Mouse (Mus musculus) heart, adult 2 months (tissue): ENCODE measurements at regions not wholly inside any gene's neighbourhood (a gene's known extent, or its start where the extent isn't known, plus 50 kb on each side); places are given as distances from the start of the nearest gene placed in this dataset.

Source experiments
- DNase-seq, 2 experiments: peaks; one replicate each; pipeline ENCODE4 v3.0.0; 2021
- H3K27ac ChIP-seq: fragments of 200-600 bp; 2 replicates; pipeline ENCODE4 v1.8.1; 2022
- H3K27me3 ChIP-seq: fragments of 200-500 bp; 2 replicates; pipeline ENCODE4 v1.6.1; 2012; ENCODE audit warnings: mild to moderate bottlenecking, low read length, inconsistent platforms, mixed read lengths; ENCODE audit not compliant: control insufficient read depth, insufficient read depth
- H3K36me3 ChIP-seq: fragments of 200-500 bp; 2 replicates; pipeline ENCODE4 v1.6.1; 2012; ENCODE audit warnings: low read length, inconsistent platforms; ENCODE audit not compliant: control insufficient read depth, insufficient read depth
- H3K4me1 ChIP-seq: fragments of 200-500 bp; 2 replicates; pipeline ENCODE4 v1.6.1; 2011; ENCODE audit warnings: low read length; ENCODE audit not compliant: control insufficient read depth, insufficient read depth
- H3K4me3 ChIP-seq: fragments of 200-600 bp; 2 replicates; pipeline ENCODE4 v1.8.1; 2022
- H3K79me2 ChIP-seq: fragments of 200-500 bp; replicated peaks from 2 replicates; pipeline ENCODE4 v1.6.1; 2012; ENCODE audit warnings: mild to moderate bottlenecking, inconsistent platforms, low read length, moderate library complexity, mixed read lengths; ENCODE audit not compliant: control insufficient read depth, insufficient read depth
- H3K9ac ChIP-seq: fragments of 200-500 bp; 2 replicates; pipeline ENCODE4 v1.6.1; 2012; ENCODE audit warnings: low read depth, mild to moderate bottlenecking, control low read depth, inconsistent platforms, low read length, mixed read lengths
- CTCF ChIP-seq: fragments of 200-600 bp; IDR thresholded peaks from 2 replicates; pipeline ENCODE4 v1.8.1; 2022; ENCODE audit warnings: antibody characterized with exemption, mild to moderate bottlenecking, moderate library complexity
- EP300 ChIP-seq: fragments of 200-500 bp; IDR thresholded peaks from 2 replicates; pipeline ENCODE4 v1.6.1; 2011; ENCODE audit warnings: low read depth, low read length, control low read depth; ENCODE audit not compliant: insufficient read depth
- POLR2A ChIP-seq: fragments of 200-500 bp; IDR thresholded peaks from 2 replicates; pipeline ENCODE4 v1.6.1; 2011; ENCODE audit warnings: mild to moderate bottlenecking, low read depth, low read length, control low read depth; ENCODE audit not compliant: insufficient read depth
- WGBS: fragments of 180-500 bp; shearing (Covaris S2); methylation state at CpG from one replicate; pipeline ENCODE4 v1.1.7; 2018; 5-methylcytosine and 5-hydroxymethylcytosine counted together
- intact Hi-C: fragments of 180-260 bp; cut with DNase I; formaldehyde crosslinking; loops from one replicate; pipeline ENCODE4 v1.15.1; 2025

GRCm38 (mm10) chr13:35452420-35452819, 207.2 kb upstream of the Cdyl start:
- TF ChIP-seq EP300 (no peak), POLR2A (no peak), CTCF (no peak)
- Histone ChIP-seq H3K79me2 (no peaks in the 10 kb centered on the region), H3K27ac (no peak overlapping the region), H3K9ac (no peak overlapping the region), H3K36me3 (no peaks in the 10 kb centered on the region), H3K4me1 (peaks cover 4% of the 10 kb centered on the region), H3K27me3 (no peaks in the 10 kb centered on the region), H3K4me3 (no peak overlapping the region)
- 94% methylated on average over 1 of the region's 1 CpGs for WGBS
- intact Hi-C loops, result no loop called here
- no peak for DNase-seq

- no peak overlapping the region for H3K27ac ChIP-seq
- intact Hi-C loops, result no loop called here
- no peak overlapping the region for H3K4me3 ChIP-seq
- H3K4me1 ChIP-seq, result peaks cover 4% of the 10 kb centered on the region
- 42% methylated on average over 2 of the region's 2 CpGs for WGBS
- TF ChIP-seq POLR2A, result no peak
- no peak for TF ChIP-seq EP300
- no peak for TF ChIP-seq CTCF
- no peak overlapping the region for H3K9ac ChIP-seq
- no peaks in the 10 kb centered on the region for H3K36me3 ChIP-seq
- no peak for DNase-seq
- H3K79me2 ChIP-seq, result no peaks in the 10 kb centered on the region
- no peaks in the 10 kb centered on the region for H3K27me3 ChIP-seq
These were observed 206.3 kb upstream of the Cdyl start for GRCm38 (mm10) chr13:35453222-35453914.

DNA sequence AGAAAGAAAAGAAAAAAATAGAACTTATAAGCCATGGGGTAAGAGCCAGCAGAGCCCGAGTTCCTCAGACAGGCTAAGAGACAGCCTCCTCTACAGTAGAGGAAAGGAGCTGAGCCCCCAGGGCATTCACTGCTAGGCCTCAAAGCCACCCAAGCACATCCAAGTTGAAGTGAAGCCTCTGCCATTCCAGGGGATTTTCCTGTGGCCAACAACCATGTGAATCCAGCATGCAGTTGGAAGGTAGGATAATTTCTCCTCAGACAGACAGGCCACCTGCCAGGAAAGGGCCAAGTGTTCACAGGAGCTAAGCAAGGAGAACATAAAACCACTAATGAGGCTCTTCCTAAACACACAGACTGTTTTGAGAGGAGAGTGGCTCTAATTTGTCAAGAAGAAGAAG, 199.6 kb upstream of the Cdyl start:
- 66% methylated on average over 1 of the region's 1 CpGs for WGBS
- Histone ChIP-seq H3K27me3 (no peaks in the 10 kb centered on the region), H3K9ac (no peak overlapping the region), H3K27ac (no peak overlapping the region), H3K4me1 (peaks cover 4% of the 10 kb centered on the region), H3K79me2 (no peaks in the 10 kb centered on the region), H3K4me3 (no peak overlapping the region), H3K36me3 (peaks cover 2% of the 10 kb centered on the region; the same call in 1 of the 2 replicates)
- no peak for TF ChIP-seq EP300
- no peak for TF ChIP-seq POLR2A
- TF ChIP-seq CTCF, result no peak
- no peak for DNase-seq
- intact Hi-C loops, result no loop called here

DNA sequence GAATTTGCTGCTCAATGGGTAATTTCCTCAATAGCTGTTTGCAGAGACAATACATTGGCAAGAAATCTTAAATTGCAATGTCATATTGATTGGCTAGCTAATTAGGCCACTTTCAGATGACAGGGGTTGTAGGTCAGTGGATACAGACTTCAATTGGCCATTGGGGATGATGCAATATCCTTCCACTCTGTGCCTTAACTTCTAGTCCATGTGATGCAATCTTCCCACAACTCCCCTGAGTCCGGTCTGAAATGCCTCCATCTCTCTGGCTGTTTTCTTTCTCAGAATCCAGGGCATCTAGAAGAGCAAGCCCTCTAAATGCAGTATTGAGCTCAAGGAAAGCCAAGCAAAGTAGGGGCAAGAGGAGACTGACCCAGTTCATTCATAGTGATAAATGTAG, 196.4 kb upstream of the Cdyl start:
- Histone ChIP-seq H3K4me1 (peaks cover 4% of the 10 kb centered on the region), H3K79me2 (no peaks in the 10 kb centered on the region), H3K9ac (no peak overlapping the region), H3K36me3 (peaks cover 2% of the 10 kb centered on the region; the same call in 1 of the 2 replicates), H3K27me3 (no peaks in the 10 kb centered on the region), H3K27ac (peak overlapping the region; percentile 54), H3K4me3 (no peak overlapping the region)
- intact Hi-C loops, result no loop called here
- peak; percentile 43 to 69 for DNase-seq
- TF ChIP-seq POLR2A (no peak), EP300 (no peak), CTCF (no peak)
- 37% methylated on average over 1 of the region's 1 CpGs for WGBS

DNA sequence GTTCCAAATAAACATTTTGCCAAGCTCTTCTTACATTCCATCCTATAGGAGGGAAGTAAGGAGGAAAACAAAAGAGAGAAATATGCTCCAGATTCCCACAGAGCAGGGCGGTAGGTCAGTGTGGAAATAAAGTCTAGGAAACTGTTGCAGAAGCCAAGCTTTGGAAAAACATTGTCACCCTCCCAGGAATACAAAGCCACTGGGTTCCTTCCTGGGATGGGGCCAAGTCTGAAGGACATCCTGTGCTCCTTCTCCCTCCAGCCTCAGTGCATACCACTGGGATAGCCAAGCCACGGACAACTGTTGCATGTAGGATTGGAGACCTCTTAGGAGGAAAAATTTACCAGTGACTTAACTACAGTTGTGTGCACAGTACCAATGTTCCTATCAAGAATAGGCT, 195.8 kb upstream of the Cdyl start:
- 40% methylated on average over 2 of the region's 2 CpGs for WGBS
- no peak overlapping the region for H3K9ac ChIP-seq
- no peak for TF ChIP-seq EP300
- TF ChIP-seq CTCF, result no peak
- no peak for TF ChIP-seq POLR2A
- H3K4me3 ChIP-seq, result no peak overlapping the region
- H3K36me3 ChIP-seq, result peaks cover 2% of the 10 kb centered on the region; the same call in 1 of the 2 replicates
- H3K27me3 ChIP-seq, result no peaks in the 10 kb centered on the region
- no peaks in the 10 kb centered on the region for H3K79me2 ChIP-seq
- peaks cover 4% of the 10 kb centered on the region for H3K4me1 ChIP-seq
- peak; percentile 33 to 45 for DNase-seq
- H3K27ac ChIP-seq, result peak overlapping the region; percentile 54
- intact Hi-C loops, result no loop called here

DNA sequence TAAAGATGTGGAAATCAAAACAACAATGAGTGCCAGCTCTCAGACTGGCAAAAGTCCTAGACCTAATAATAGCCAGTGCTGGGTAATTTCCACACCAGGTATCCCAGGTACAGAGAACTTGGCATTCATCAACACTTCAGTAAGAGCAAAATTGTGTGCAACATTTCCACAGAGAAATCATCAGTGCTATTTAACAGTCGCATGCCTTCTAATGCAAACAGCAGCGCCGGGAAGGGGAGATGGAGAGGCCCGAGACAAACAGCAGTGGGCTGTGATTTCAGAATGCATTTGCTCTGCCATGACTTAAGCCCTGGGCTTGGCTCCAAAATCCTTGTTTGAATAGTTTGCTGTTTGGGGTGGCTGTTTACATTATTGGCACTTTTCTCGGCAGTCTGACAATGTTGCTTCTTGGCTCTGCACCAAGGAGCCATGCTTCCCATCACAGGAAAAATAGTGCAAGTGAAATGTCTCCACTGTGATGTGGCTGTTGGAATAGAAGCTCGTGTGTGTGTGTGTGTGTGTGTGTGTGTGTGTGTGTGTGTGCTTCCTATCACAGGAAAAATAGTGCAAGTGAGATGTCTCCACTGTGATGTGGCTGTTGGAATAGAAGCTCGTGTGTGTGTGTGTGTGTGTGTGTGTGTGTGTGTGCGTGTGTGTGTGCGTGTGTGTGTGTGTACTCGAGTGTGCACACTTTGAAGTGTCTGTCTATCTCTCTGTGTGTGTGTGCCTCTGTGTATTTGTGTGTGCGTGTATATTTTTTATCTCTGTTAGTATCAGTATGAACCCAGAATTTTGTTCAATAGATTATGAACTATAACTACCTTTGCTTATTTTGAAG, 190.1 kb upstream of the Cdyl start:
- DNase-seq, result peak in 1 of 2 experiments; percentile 4
- Histone ChIP-seq H3K27me3 (no peaks in the 10 kb centered on the region), H3K9ac (no peak overlapping the region), H3K4me1 (no peaks in the 10 kb centered on the region), H3K79me2 (no peaks in the 10 kb centered on the region), H3K4me3 (no peak overlapping the region), H3K27ac (no peak overlapping the region), H3K36me3 (no peaks in the 10 kb centered on the region)
- intact Hi-C loops, result no loop called here
- TF ChIP-seq POLR2A, result no peak
- TF ChIP-seq EP300, result no peak
- TF ChIP-seq CTCF, result no peak
- 36% methylated on average over 11 of the region's 11 CpGs for WGBS
